Mouse (Mus musculus) ES-E14 (cell line): ENCODE data around the gene Iqschfp. TPM values are rescaled to one million over a fixed set of nuclear protein-coding genes. Genes with fewer than 3 reads are reported as not detected.

Experiments
- DNase-seq: peaks from one replicate; pipeline ENCODE4 v3.0.0-alpha.2; 2013; ENCODE audit warnings: low read depth, low spot score
- H3K27ac ChIP-seq: 2 replicates; pipeline ENCODE4 v1.5.1; 2012; ENCODE audit warnings: low read depth, mild to moderate bottlenecking, low read length, moderate library complexity, mixed read lengths; ENCODE audit not compliant: poor library complexity, insufficient read depth, severe bottlenecking
- H3K36me3 ChIP-seq: 2 replicates; pipeline ENCODE4 v1.6.1; 2012; ENCODE audit warnings: mild to moderate bottlenecking, low read length, moderate library complexity, mixed read lengths; ENCODE audit not compliant: control insufficient read depth, poor library complexity, insufficient read depth, severe bottlenecking
- H3K4me1 ChIP-seq, 2 experiments: fragments of 150-350 bp in 1 of 2; sonication (generic) in 1 of 2; 2 replicates each; pipeline ENCODE4 v1.6.1; 2012; ENCODE audit warnings: low read length in 2 of 2, mild to moderate bottlenecking in 1 of 2, mixed read lengths in 1 of 2; ENCODE audit not compliant: control insufficient read depth in 2 of 2, insufficient read depth in 2 of 2, poor library complexity in 1 of 2
- H3K4me3 ChIP-seq, 2 experiments: fragments of 150-350 bp in 1 of 2; sonication (generic) in 1 of 2; 2 replicates each; pipeline ENCODE4 v1.5.1; 2012; ENCODE audit warnings: low read length in 2 of 2, low read depth in 1 of 2, mild to moderate bottlenecking in 1 of 2, mixed read lengths in 1 of 2; ENCODE audit not compliant: insufficient read depth in 1 of 2, poor library complexity in 1 of 2, severe bottlenecking in 1 of 2
- H3K9ac ChIP-seq: 2 replicates; pipeline ENCODE4 v1.6.1; 2012; ENCODE audit warnings: low read depth, mild to moderate bottlenecking, low read length, mixed read lengths; ENCODE audit not compliant: poor library complexity, insufficient read depth, severe bottlenecking
- H3K9me3 ChIP-seq: fragments of 150-350 bp; sonication (generic); 2 replicates; pipeline ENCODE4 v1.6.1; 2012; ENCODE audit warnings: low read depth, mild to moderate bottlenecking, low read length; ENCODE audit not compliant: control insufficient read depth, insufficient read depth
- CHD2 ChIP-seq: IDR thresholded peaks from 2 replicates; pipeline ENCODE4 v1.6.1; 2014; ENCODE audit warnings: mild to moderate bottlenecking, low read depth, low read length, inconsistent platforms
- HCFC1 ChIP-seq: IDR thresholded peaks from 2 replicates; pipeline ENCODE4 v1.6.1; 2012; ENCODE audit warnings: low read length, inconsistent platforms, borderline replicate concordance; ENCODE audit not compliant: insufficient read depth
- MAFK ChIP-seq: IDR thresholded peaks from 2 replicates; pipeline ENCODE4 v1.6.1; 2014; ENCODE audit warnings: mild to moderate bottlenecking, low read depth, low read length, inconsistent platforms; ENCODE audit not compliant: insufficient read depth
- ZC3H11A ChIP-seq: IDR thresholded peaks from 2 replicates; pipeline ENCODE4 v1.6.1; 2012; ENCODE audit warnings: low read depth, mild to moderate bottlenecking, inconsistent platforms, low read length, borderline replicate concordance
- ZNF384 ChIP-seq: IDR thresholded peaks from 2 replicates; pipeline ENCODE4 v1.6.1; 2012; ENCODE audit warnings: low read depth, low read length, inconsistent platforms
- in situ Hi-C, 2 experiments: fragments of 600-800 bp; cut with MboI; formaldehyde crosslinking; loops; one replicate each; pipeline ENCODE4 v1.15.1; 2025; ENCODE audit warnings: low sequenced_read_pairs in 2 of 2, inconsistent platforms in 1 of 2; ENCODE audit not compliant: unreplicated experiment in 2 of 2
- total RNA-seq: library from RNA; depleted of rRNA; stranded (reverse); fragments of 300-350 nt; gene quantifications from 2 replicates; pipeline ENCODE4 v1.2.3, GENCODE M21; 2012

Iqschfp gene
- total RNA-seq, 1 experiment, result not detected

GRCm38 (mm10) chr3:68572249-68573225 lies 680.5 kb downstream of the Iqschfp start:
- H3K27ac ChIP-seq, result peak overlapping the region; percentile 12
- H3K9ac ChIP-seq, result peak overlapping the region; percentile 57
- H3K9me3 ChIP-seq, result no peaks in the 10 kb centered on the region
- in situ Hi-C loops, result no loop called here
- DNase-seq, result peak; percentile 53
- TF ChIP-seq ZNF384 (no peak), ZC3H11A (no peak), MAFK (no peak), CHD2 (no peak)
- H3K36me3 ChIP-seq, result no peaks in the 10 kb centered on the region; the same call in 1 of the 2 replicates
- peak overlapping the region; percentile 52 to 65 for H3K4me3 ChIP-seq
- H3K4me1 ChIP-seq, result peaks cover 19 to 23% of the 10 kb centered on the region in 2 experiments

GRCm38 (mm10) chr3:68573226-68573624 lies 681.2 kb downstream of the Iqschfp start:
- TF ChIP-seq MAFK (no peak), HCFC1 (no peak)
- H3K4me3 ChIP-seq, result peak overlapping the region; percentile 22 to 65; a peak in 3 of 4 replicates
- no peak overlapping the region; the same call in 1 of the 2 replicates for H3K27ac ChIP-seq
- no peak for DNase-seq
- in situ Hi-C loops, result no loop called here
- no peak overlapping the region for H3K9ac ChIP-seq
- no peaks in the 10 kb centered on the region for H3K9me3 ChIP-seq
- no peaks in the 10 kb centered on the region; the same call in 1 of the 2 replicates for H3K36me3 ChIP-seq
- H3K4me1 ChIP-seq, result peaks cover 18 to 20% of the 10 kb centered on the region in 2 experiments

- peaks cover 16 to 18% of the 10 kb centered on the region in 2 experiments for H3K4me1 ChIP-seq
- no peak overlapping the region for H3K9ac ChIP-seq
- no peak overlapping the region for H3K4me3 ChIP-seq
- H3K36me3 ChIP-seq, result no peaks in the 10 kb centered on the region; the same call in 1 of the 2 replicates
- no peak for DNase-seq
- in situ Hi-C loops, result no loop called here
- no peak overlapping the region for H3K27ac ChIP-seq
- H3K9me3 ChIP-seq, result no peaks in the 10 kb centered on the region
- TF ChIP-seq ZNF384, result peak; percentile 48; the same call in 1 of the 2 replicates
- TF ChIP-seq ZC3H11A, result no peak
These were observed 682.1 kb downstream of the Iqschfp start for GRCm38 (mm10) chr3:68574097-68574496.

- no peaks in the 10 kb centered on the region for H3K9me3 ChIP-seq
- TF ChIP-seq ZNF384 (no peak), CHD2 (no peak), HCFC1 (no peak), MAFK (no peak), ZC3H11A (no peak)
- H3K27ac ChIP-seq, result no peak overlapping the region
- H3K4me3 ChIP-seq, result no peak overlapping the region
- in situ Hi-C loops, result no loop called here
- no peak overlapping the region for H3K9ac ChIP-seq
- no peaks in the 10 kb centered on the region; the same call in 1 of the 2 replicates for H3K36me3 ChIP-seq
- peaks cover 16 to 17% of the 10 kb centered on the region in 2 experiments for H3K4me1 ChIP-seq
- DNase-seq, result no peak
These were observed 682.5 kb downstream of the Iqschfp start for GRCm38 (mm10) chr3:68574565-68574964.
